12 mouse cellular contexts compared by ENCODE assay signal in genomic region chr6:33946911-33947489, GRCm38 (mm10).
A peak's percentile ranks its signal among the peaks of the same experiment; 100 is the strongest.
DNase-seq lines count a peak whose midpoint lies in the region; ATAC-seq and TF ChIP-seq lines count a peak whose summit lies in the region.
"Had no signal": no experiment of that assay in that cellular context is flagged by ENCODE, and none has a peak within 500 bp of the region (broad histone marks: within the 10 kb centered on the region; RNA-seq: fewer than 3 reads in every experiment).

No protein-coding gene starts in this region.

- no peak overlapping the region for H3K4me2 ChIP-seq in lung, postnatal 0 days (replicated peaks; ENCODE audit: low read depth, low read length)
- H3K4me2 ChIP-seq in heart, postnatal 0 days (ENCODE audit: low read depth, low read length) = no peak overlapping the region
- no peak overlapping the region for H3K4me2 ChIP-seq in midbrain, embryonic 15.5 days
- H3K4me2 ChIP-seq: neural tube, embryonic 13.5 days had no signal

- no peaks in the 10 kb centered on the region for H3K4me1 ChIP-seq in lung, postnatal 0 days (ENCODE audit: insufficient read depth, low read depth, low read length)
- H3K4me1 ChIP-seq in heart, postnatal 0 days (ENCODE audit: control insufficient read depth, insufficient read depth) = peaks cover 14% of the 10 kb centered on the region
- H3K4me1 ChIP-seq in midbrain, embryonic 15.5 days = no peaks in the 10 kb centered on the region
- H3K4me1 ChIP-seq: neural tube, embryonic 13.5 days had no signal

- 52% methylated on average over 2 of the region's 2 CpGs for WGBS in lung, postnatal 0 days
- WGBS in heart, postnatal 0 days = 24% methylated on average over 2 of the region's 2 CpGs
- WGBS in midbrain, embryonic 15.5 days = 76% methylated on average over 2 of the region's 2 CpGs

- no peaks in the 10 kb centered on the region for H3K36me3 ChIP-seq in lung, postnatal 0 days (ENCODE audit: insufficient read depth, low read length)
- no peaks in the 10 kb centered on the region for H3K36me3 ChIP-seq in heart, postnatal 0 days (replicated peaks; ENCODE audit: control insufficient read depth, insufficient read depth, low read length)
- H3K36me3 ChIP-seq in midbrain, embryonic 15.5 days (replicated peaks) = no peaks in the 10 kb centered on the region
- H3K36me3 ChIP-seq: neural tube, embryonic 13.5 days had no signal

- no peak overlapping the region for H3K27ac ChIP-seq in lung, postnatal 0 days (ENCODE audit: low read length)
- no peak overlapping the region for H3K27ac ChIP-seq in heart, postnatal 0 days (ENCODE audit: low read depth)
- no peak overlapping the region for H3K27ac ChIP-seq in midbrain, embryonic 15.5 days
- H3K27ac ChIP-seq: neural tube, embryonic 13.5 days had no signal

- peak; percentile 36 to 59 for DNase-seq in cerebellum, postnatal 14 days
- peak; percentile 25 for DNase-seq in lung, postnatal 0 days (ENCODE audit: low spot score)
- DNase-seq in lung, adult 18-20 months = no peak
- peak; percentile 86 for DNase-seq in heart, postnatal 0 days (ENCODE audit: low spot score)
- DNase-seq in thymus, postnatal 36 days = peak; percentile 14 to 39
- DNase-seq in kidney, adult 9 months = no peak
- DNase-seq: adrenal gland, adult 2 months; cerebellum, adult 2 months; right cerebral cortex, adult 18-20 months had no signal

- no peak for ATAC-seq in cerebellum, adult (ENCODE audit: insufficient number of reproducible peaks, low FRiP score, low TSS enrichment)
- ATAC-seq in lung, postnatal 0 days = no peak; the same call in 1 of the 2 replicates
- peak; percentile 98 for ATAC-seq in heart, postnatal 0 days (ENCODE audit: insufficient read depth, low read depth)
- ATAC-seq in midbrain, embryonic 15.5 days (replicated peaks) = no peak

- no peak for TF ChIP-seq EP300 in lung, postnatal 0 days (IDR thresholded peaks at IDR 0.05)
- peak; percentile 63; the same call in 1 of the 2 replicates for TF ChIP-seq EP300 in heart, postnatal 0 days (IDR thresholded peaks at IDR 0.05; ENCODE audit: low read depth)

- no peaks in the 10 kb centered on the region for H3K9me3 ChIP-seq in lung, postnatal 0 days (ENCODE audit: low read length)
- H3K9me3 ChIP-seq in heart, postnatal 0 days (replicated peaks; ENCODE audit: control insufficient read depth, low read length) = no peaks in the 10 kb centered on the region; the same call in 1 of the 2 replicates
- H3K9me3 ChIP-seq in midbrain, embryonic 15.5 days = no peaks in the 10 kb centered on the region
- H3K9me3 ChIP-seq: neural tube, embryonic 13.5 days had no signal

- H3K4me3 ChIP-seq in lung, postnatal 0 days (ENCODE audit: low read depth, low read length) = no peak overlapping the region
- H3K4me3 ChIP-seq in heart, postnatal 0 days (ENCODE audit: low read depth, low read length) = no peak overlapping the region
- no peak overlapping the region for H3K4me3 ChIP-seq in midbrain, embryonic 15.5 days
- H3K4me3 ChIP-seq: neural tube, embryonic 13.5 days had no signal

- TF ChIP-seq CTCF in lung, postnatal 0 days (IDR thresholded peaks at IDR 0.05) = no peak
- peak; percentile 39 for TF ChIP-seq CTCF in heart, postnatal 0 days (IDR thresholded peaks at IDR 0.05; ENCODE audit: low read depth)

- H3K27me3 ChIP-seq in lung, postnatal 0 days (replicated peaks; ENCODE audit: insufficient read depth, low read length) = no peaks in the 10 kb centered on the region
- no peaks in the 10 kb centered on the region for H3K27me3 ChIP-seq in heart, postnatal 0 days (ENCODE audit: control insufficient read depth, insufficient read depth, low read length)
- H3K27me3 ChIP-seq in midbrain, embryonic 15.5 days (replicated peaks) = no peaks in the 10 kb centered on the region
- H3K27me3 ChIP-seq: neural tube, embryonic 13.5 days had no signal

- H3K9ac ChIP-seq in lung, postnatal 0 days (replicated peaks; ENCODE audit: low read depth) = no peak overlapping the region
- H3K9ac ChIP-seq in heart, postnatal 0 days (replicated peaks; ENCODE audit: low read depth, low read length) = no peak overlapping the region
- no peak overlapping the region for H3K9ac ChIP-seq in midbrain, embryonic 15.5 days
- H3K9ac ChIP-seq: neural tube, embryonic 13.5 days had no signal

Comparison
In these comparisons a context has a peak if more than half of its experiments do, and no peak if none do; other contexts are left out.
1. DNase-seq: peak in cerebellum, postnatal 14 days (2 of 2), lung, postnatal 0 days (single experiment), heart, postnatal 0 days (single experiment) and thymus, postnatal 36 days (2 of 2); none in lung, adult 18-20 months (0 of 2) and kidney, adult 9 months (single experiment).